Mouse (Mus musculus) heart, embryonic 11.5 days (tissue): ENCODE measurements around the gene Abce1. TPM values are rescaled to one million over a fixed set of nuclear protein-coding genes. Genes with fewer than 3 reads are reported as not detected.
A peak's percentile ranks its signal among the peaks of the same experiment; 100 is the strongest.

ENCODE experiments used
- ATAC-seq: fragments of 200-750 bp; cut with Nextera tagmentation; replicated peaks from 2 replicates; pipeline ENCODE4 v1.8.0; 2017; ENCODE audit warnings: moderate library complexity; ENCODE audit not compliant: insufficient number of reproducible peaks, low FRiP score, low TSS enrichment
- H3K27ac ChIP-seq: fragments of 300-500 bp; sonication (generic); 2 replicates; pipeline ENCODE4 v1.5.1; 2014; ENCODE audit warnings: mild to moderate bottlenecking, low read depth, low read length
- H3K27me3 ChIP-seq: fragments of 300-500 bp; sonication (generic); 2 replicates; pipeline ENCODE4 v1.6.1; 2014; ENCODE audit warnings: mild to moderate bottlenecking, low read length, mixed read lengths; ENCODE audit not compliant: control insufficient read depth, insufficient read depth
- H3K36me3 ChIP-seq: fragments of 300-500 bp; sonication (generic); 2 replicates; pipeline ENCODE4 v1.6.1; 2014; ENCODE audit warnings: mild to moderate bottlenecking, low read length, moderate library complexity, mixed read lengths; ENCODE audit not compliant: control insufficient read depth, insufficient read depth
- H3K4me1 ChIP-seq: fragments of 300-500 bp; sonication (generic); 2 replicates; pipeline ENCODE4 v1.6.1; 2014; ENCODE audit warnings: low read length; ENCODE audit not compliant: control insufficient read depth, insufficient read depth
- H3K4me2 ChIP-seq: fragments of 300-500 bp; sonication (generic); 2 replicates; pipeline ENCODE4 v1.6.1; 2014; ENCODE audit warnings: mild to moderate bottlenecking, moderate library complexity
- H3K4me3 ChIP-seq: fragments of 300-500 bp; sonication (generic); 2 replicates; pipeline ENCODE4 v1.5.1; 2014; ENCODE audit warnings: low read depth, low read length
- H3K9ac ChIP-seq: fragments of 300-500 bp; sonication (generic); 2 replicates; pipeline ENCODE4 v1.6.1; 2014; ENCODE audit warnings: mild to moderate bottlenecking, low read depth, low read length, moderate library complexity
- H3K9me3 ChIP-seq: fragments of 300-500 bp; sonication (generic); replicated peaks from 2 replicates; pipeline ENCODE4 v1.6.1; 2016; ENCODE audit warnings: low read length; ENCODE audit not compliant: control insufficient read depth
- WGBS: fragments of 180-500 bp; shearing (Covaris S2); extraction: QIAGEN DNeasy Blood & Tissue Kit; methylation state at CpG from one replicate; pipeline ENCODE4 v1.1.7; 2014; ENCODE audit not compliant: insufficient replicate concordance; 5-methylcytosine and 5-hydroxymethylcytosine counted together
- polyA plus RNA-seq: library from polyadenylated mRNA; unstranded; fragments of >200 nt; fragmentation: Nextera tagmentation; extraction: Ambion mirVana; gene quantifications from 2 replicates; pipeline ENCODE4 v1.2.1, GENCODE M21; 2014

Gene Abce1
- polyA plus RNA-seq, 1 experiment from 2014 or later = 88.0 TPM

DNA sequence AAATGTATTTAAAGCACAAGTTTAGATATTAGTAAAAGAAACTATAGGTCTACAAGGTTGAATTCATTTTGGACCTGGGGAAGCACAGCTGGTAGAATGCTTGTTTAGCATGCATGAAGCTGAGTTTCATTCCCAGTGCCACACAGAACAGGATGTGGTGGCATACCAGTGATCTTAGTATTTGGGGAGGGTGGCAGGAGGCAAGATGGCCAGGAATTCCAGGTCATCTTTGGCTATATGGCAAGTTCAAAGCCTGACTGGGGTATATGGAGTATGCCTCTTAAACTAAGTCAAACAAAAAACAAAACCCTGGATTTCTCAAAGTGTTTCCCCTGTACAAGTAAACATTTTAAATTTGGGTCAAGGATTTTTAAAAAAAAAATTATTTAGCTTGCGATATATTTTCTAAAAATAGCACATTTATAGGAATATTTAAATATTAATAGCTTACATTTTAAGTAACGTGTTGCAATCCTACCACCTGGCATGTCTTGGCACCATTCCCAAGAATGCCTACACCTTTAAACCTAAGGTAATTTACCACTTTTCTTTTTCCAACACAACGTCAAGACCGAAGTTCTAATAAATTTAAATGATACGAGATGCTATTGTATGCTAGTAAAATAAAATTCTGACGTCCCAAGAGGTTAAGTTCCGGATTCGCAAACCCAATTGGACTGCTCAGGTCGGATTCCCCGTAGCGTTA is 73.4 kb downstream of the Abce1 start:
- WGBS = 10% methylated on average over 11 of the region's 11 CpGs
- 0 out of 2 replicates have a peak, but pooled peaks cover 4% of the 10 kb centered on the region for H3K9me3 ChIP-seq
- H3K4me1 ChIP-seq = peaks cover 13% of the 10 kb centered on the region
- no peak for ATAC-seq
- H3K9ac ChIP-seq = peak overlapping the region; percentile 84
- H3K36me3 ChIP-seq = no peaks in the 10 kb centered on the region
- peak overlapping the region; percentile 95 for H3K27ac ChIP-seq
- H3K27me3 ChIP-seq = no peaks in the 10 kb centered on the region
- peak overlapping the region; percentile 76 for H3K4me2 ChIP-seq
- H3K4me3 ChIP-seq = peak overlapping the region; percentile 98

DNA sequence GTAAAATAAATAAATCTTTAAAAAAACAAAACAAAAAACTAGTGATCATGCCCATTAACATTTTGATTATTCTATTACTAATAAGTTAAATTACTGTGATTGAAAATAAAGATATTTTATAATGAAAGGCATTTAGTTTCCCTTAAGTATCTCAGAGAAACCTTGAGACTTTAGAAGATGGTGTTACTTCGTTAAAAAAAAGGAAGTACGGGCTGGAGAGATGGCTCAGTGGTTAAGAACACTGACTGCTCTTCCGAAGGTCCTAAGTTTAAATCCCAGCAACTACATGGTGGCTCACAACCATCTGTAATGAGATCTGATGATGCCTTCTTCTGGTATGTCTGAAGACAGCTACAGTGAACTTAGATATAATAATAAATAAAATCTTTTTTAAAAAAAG is 74.3 kb downstream of the Abce1 start:
- H3K27me3 ChIP-seq = no peaks in the 10 kb centered on the region
- H3K36me3 ChIP-seq = no peaks in the 10 kb centered on the region
- no peak overlapping the region for H3K4me2 ChIP-seq
- H3K9me3 ChIP-seq = 0 out of 2 replicates have a peak, but pooled peaks cover 4% of the 10 kb centered on the region
- H3K4me1 ChIP-seq = peaks cover 8% of the 10 kb centered on the region; the same call in 1 of the 2 replicates
- no peak overlapping the region for H3K4me3 ChIP-seq
- no peak overlapping the region for H3K27ac ChIP-seq
- WGBS = 86% methylated on average over 3 of the region's 3 CpGs
- ATAC-seq = no peak
- no peak overlapping the region for H3K9ac ChIP-seq

DNA sequence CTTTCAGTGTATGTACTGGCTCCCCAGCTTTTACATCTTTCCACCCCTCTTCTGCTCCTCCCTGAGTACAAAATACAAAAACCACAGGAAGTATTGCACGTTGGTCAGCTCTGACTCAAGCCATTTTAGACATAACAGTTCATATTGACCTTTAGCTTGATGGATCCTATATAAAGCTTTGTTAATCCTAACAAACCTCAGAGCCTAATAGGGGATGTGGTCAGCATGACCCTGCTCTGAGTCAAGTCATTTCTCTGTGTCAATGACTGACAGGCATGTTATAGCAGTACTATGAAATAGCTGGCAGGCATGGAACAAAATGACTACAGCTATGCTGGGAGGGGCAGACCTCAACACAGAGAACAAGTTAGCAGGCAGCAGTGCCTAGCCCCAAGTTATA is 75.4 kb downstream of the Abce1 start:
- H3K4me3 ChIP-seq = no peak overlapping the region
- 71% methylated on average over 1 of the region's 1 CpGs for WGBS

DNA sequence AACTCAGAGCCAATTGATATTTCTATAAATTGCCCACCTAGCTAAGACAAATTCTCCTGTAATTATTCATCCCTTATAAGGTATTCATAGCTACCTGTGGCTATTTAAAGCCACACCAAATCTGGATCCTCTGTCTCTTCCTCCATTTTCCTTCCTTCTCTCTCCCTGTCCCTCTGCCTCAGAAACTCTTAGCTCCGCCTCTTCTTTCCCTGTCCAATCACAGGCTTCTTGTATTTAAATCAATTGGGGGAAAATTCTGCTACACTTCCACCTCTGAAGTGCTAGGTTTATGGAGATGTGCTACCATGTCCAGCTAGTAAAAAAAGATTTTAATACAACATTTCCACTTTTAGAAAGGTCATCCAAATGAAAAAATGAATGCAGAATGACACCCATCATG is 76.0 kb downstream of the Abce1 start:
- no peak for ATAC-seq
- Histone ChIP-seq H3K27me3 (no peaks in the 10 kb centered on the region), H3K4me3 (no peak overlapping the region), H3K4me2 (no peak overlapping the region), H3K27ac (no peak overlapping the region), H3K9me3 (0 out of 2 replicates have a peak, but pooled peaks cover 4% of the 10 kb centered on the region), H3K36me3 (no peaks in the 10 kb centered on the region), H3K9ac (no peak overlapping the region), H3K4me1 (no peaks in the 10 kb centered on the region)
- WGBS = 96% methylated on average over 1 of the region's 1 CpGs

More for the DNA sequence above, 75.4 kb downstream of the Abce1 start:
- no peak overlapping the region for H3K27ac ChIP-seq
- no peaks in the 10 kb centered on the region for H3K27me3 ChIP-seq
- 0 out of 2 replicates have a peak, but pooled peaks cover 4% of the 10 kb centered on the region for H3K9me3 ChIP-seq
- no peak overlapping the region for H3K9ac ChIP-seq
- ATAC-seq = no peak
- H3K4me1 ChIP-seq = 0 out of 2 replicates have a peak, but pooled peaks cover 3% of the 10 kb centered on the region
- H3K4me2 ChIP-seq = no peak overlapping the region
- no peaks in the 10 kb centered on the region for H3K36me3 ChIP-seq

Other genes starting within 250 kb of the Abce1 start
- 26.5 and 27.0 TPM in 2 replicates for gene Otud4, start 72.1 kb downstream of the Abce1 start, polyA plus RNA-seq
- 23.4 and 26.4 TPM in 2 replicates for gene Anapc10, start 80 bp upstream of the Abce1 start, polyA plus RNA-seq